Mouse (Mus musculus) CH12.LX (cell line): ENCODE measurements around the gene Ppp1r16b. TPM values are rescaled to one million over a fixed set of nuclear protein-coding genes. Genes with fewer than 3 reads are reported as not detected.

Experiments
- DNase-seq: peaks from one replicate; pipeline ENCODE4 v3.0.0-alpha.2; 2013; ENCODE audit errors: extremely low read depth
- H3K27ac ChIP-seq: 2 replicates; pipeline ENCODE4 v1.5.1; 2012; ENCODE audit warnings: low read depth, mild to moderate bottlenecking, control low read depth, moderate library complexity; ENCODE audit not compliant: insufficient read depth
- H3K27me3 ChIP-seq: replicated peaks from 2 replicates; pipeline ENCODE3; 2012; ENCODE audit warnings: inconsistent platforms
- H3K36me3 ChIP-seq, 2 experiments: replicated peaks in 1 of 2; 2 replicates each; pipeline versions ENCODE3 to v1.6.1; 2012; ENCODE audit warnings: inconsistent platforms in 1 of 2, low read length in 1 of 2, mild to moderate bottlenecking in 1 of 2, mixed read lengths in 1 of 2, moderate library complexity in 1 of 2; ENCODE audit not compliant: control insufficient read depth in 1 of 2, insufficient read depth in 1 of 2
- H3K4me1 ChIP-seq, 2 experiments: 2 replicates each; pipeline ENCODE4 v1.6.1; 2012; ENCODE audit warnings: inconsistent platforms in 1 of 2, moderate library complexity in 1 of 2; ENCODE audit not compliant: insufficient read depth in 2 of 2, control insufficient read depth in 1 of 2
- H3K4me2 ChIP-seq: 2 replicates; pipeline ENCODE4 v1.6.1; 2012; ENCODE audit warnings: low read depth, mild to moderate bottlenecking, control low read depth; ENCODE audit not compliant: poor library complexity, insufficient read depth, severe bottlenecking
- H3K4me3 ChIP-seq, 3 experiments: fragments of 150-350 bp in 1 of 3; sonication (generic) in 1 of 3; replicated peaks in 1 of 3; 2 replicates each; pipeline versions ENCODE3 to v1.5.1; 2011 to 2012; ENCODE audit warnings: low read depth in 2 of 3, low read length in 2 of 3, mild to moderate bottlenecking in 2 of 3, moderate library complexity in 2 of 3, control low read depth in 1 of 3, improper control_type of control experiment in 1 of 3, inconsistent platforms in 1 of 3, mixed read lengths in 1 of 3; ENCODE audit not compliant: poor library complexity in 1 of 3
- H3K79me2 ChIP-seq: replicated peaks from 2 replicates; pipeline ENCODE4 v1.6.1; 2012; ENCODE audit warnings: mild to moderate bottlenecking, moderate library complexity; ENCODE audit not compliant: control insufficient read depth, poor library complexity, insufficient read depth, severe bottlenecking; ENCODE audit errors: extremely low read depth
- H3K9ac ChIP-seq: 2 replicates; pipeline ENCODE4 v1.6.1; 2012; ENCODE audit warnings: low read depth, mild to moderate bottlenecking, control low read depth, moderate library complexity; ENCODE audit not compliant: insufficient read depth
- H3K9me3 ChIP-seq: replicated peaks from 2 replicates; pipeline ENCODE3; 2012; ENCODE audit warnings: low read length, inconsistent platforms, mixed read lengths
- BHLHE40 ChIP-seq: IDR thresholded peaks from 2 replicates; pipeline ENCODE4 v1.6.1; 2011; ENCODE audit warnings: mild to moderate bottlenecking, low read depth, low read length, improper control_type of control experiment
- CHD1 ChIP-seq: IDR thresholded peaks from 2 replicates; pipeline ENCODE4 v1.6.1; 2012; ENCODE audit warnings: low read depth, low read length, improper control_type of control experiment, inconsistent platforms
- CHD2 ChIP-seq: IDR thresholded peaks from 2 replicates; pipeline ENCODE4 v1.6.1; 2011; ENCODE audit warnings: low read length, improper control_type of control experiment
- CTCF ChIP-seq, 2 experiments: IDR thresholded peaks in 1 of 2; conservative IDR thresholded peaks in 1 of 2; 2 replicates each; pipeline ENCODE4 v1.5.1; 2011 to 2012; ENCODE audit warnings: low read depth in 2 of 2, low read length in 2 of 2, improper control_type of control experiment in 1 of 2, inconsistent platforms in 1 of 2, mild to moderate bottlenecking in 1 of 2, moderate library complexity in 1 of 2
- E2F4 ChIP-seq: IDR thresholded peaks from 2 replicates; pipeline ENCODE4 v1.6.1; 2011; ENCODE audit warnings: low read depth, low read length, improper control_type of control experiment; ENCODE audit not compliant: insufficient replicate concordance
- ELF1 ChIP-seq: IDR thresholded peaks from 2 replicates; pipeline ENCODE4 v1.6.1; 2014; ENCODE audit warnings: low read depth, mild to moderate bottlenecking, inconsistent platforms, low read length, improper control_type of control experiment
- EP300 ChIP-seq: IDR thresholded peaks from 2 replicates; pipeline ENCODE4 v1.6.1; 2011; ENCODE audit warnings: low read length, improper control_type of control experiment
- GABPA ChIP-seq: IDR thresholded peaks from 2 replicates; pipeline ENCODE4 v1.6.1; 2012; ENCODE audit warnings: low read depth, low read length, improper control_type of control experiment, inconsistent platforms; ENCODE audit not compliant: insufficient replicate concordance
- HCFC1 ChIP-seq: IDR thresholded peaks from 2 replicates; pipeline ENCODE4 v1.6.1; 2012; ENCODE audit warnings: low read depth, mild to moderate bottlenecking, inconsistent platforms, low read length, improper control_type of control experiment
- IRF4 ChIP-seq: IDR thresholded peaks from 2 replicates; pipeline ENCODE4 v1.6.1; 2014; ENCODE audit warnings: low read depth, mild to moderate bottlenecking, inconsistent platforms, low read length, improper control_type of control experiment
- JUND ChIP-seq: conservative IDR thresholded peaks from 2 replicates; pipeline ENCODE4 v1.6.1; 2011; ENCODE audit warnings: low read depth, low read length, improper control_type of control experiment
- KAT2A ChIP-seq: IDR thresholded peaks from 2 replicates; pipeline ENCODE4 v1.6.1; 2012; ENCODE audit warnings: low read length, improper control_type of control experiment, inconsistent platforms; ENCODE audit not compliant: insufficient replicate concordance
- MAFK ChIP-seq: IDR thresholded peaks from 2 replicates; pipeline ENCODE4 v1.6.1; 2011; ENCODE audit warnings: low read length, improper control_type of control experiment; ENCODE audit not compliant: insufficient replicate concordance
- MAX ChIP-seq: IDR thresholded peaks from 2 replicates; pipeline ENCODE4 v1.6.1; 2011; ENCODE audit warnings: low read length, improper control_type of control experiment
- MAZ ChIP-seq: IDR thresholded peaks from 2 replicates; pipeline ENCODE4 v1.6.1; 2012; ENCODE audit warnings: low read depth, mild to moderate bottlenecking, inconsistent platforms, low read length, improper control_type of control experiment, moderate library complexity
- MEF2A ChIP-seq: IDR thresholded peaks from 2 replicates; pipeline ENCODE4 v1.6.1; 2014; ENCODE audit warnings: low read depth, mild to moderate bottlenecking, inconsistent platforms, low read length, improper control_type of control experiment, borderline replicate concordance
- NRF1 ChIP-seq: IDR thresholded peaks from 2 replicates; pipeline ENCODE4 v1.6.1; 2014; ENCODE audit warnings: low read depth, mild to moderate bottlenecking, inconsistent platforms, low read length, improper control_type of control experiment, moderate library complexity
- PAX5 ChIP-seq: IDR thresholded peaks from 2 replicates; pipeline ENCODE4 v1.6.1; 2012; ENCODE audit warnings: low read length, inconsistent platforms, mixed read lengths
- POLR2A ChIP-seq: IDR thresholded peaks from 2 replicates; pipeline ENCODE4 v1.6.1; 2011; ENCODE audit warnings: low read depth, mild to moderate bottlenecking, improper control_type of control experiment, low read length
- RCOR1 ChIP-seq: conservative IDR thresholded peaks from 2 replicates; pipeline ENCODE4 v1.6.1; 2012; ENCODE audit warnings: low read depth, mild to moderate bottlenecking, inconsistent platforms, low read length, improper control_type of control experiment
- SIN3A ChIP-seq: IDR thresholded peaks from 2 replicates; pipeline ENCODE4 v1.6.1; 2012; ENCODE audit warnings: low read length, improper control_type of control experiment, inconsistent platforms
- SMC3 ChIP-seq: IDR thresholded peaks from 2 replicates; pipeline ENCODE4 v1.6.1; 2011; ENCODE audit warnings: low read depth, low read length, improper control_type of control experiment
- TCF12 ChIP-seq: IDR thresholded peaks from 2 replicates; pipeline ENCODE4 v1.6.1; 2014; ENCODE audit warnings: low read depth, mild to moderate bottlenecking, inconsistent platforms, low read length, improper control_type of control experiment
- UBTF ChIP-seq: IDR thresholded peaks from 2 replicates; pipeline ENCODE4 v1.6.1; 2012; ENCODE audit warnings: low read depth, mild to moderate bottlenecking, inconsistent platforms, low read length, improper control_type of control experiment, moderate library complexity
- USF1 ChIP-seq: IDR thresholded peaks from 2 replicates; pipeline ENCODE4 v1.6.1; 2014; ENCODE audit warnings: low read depth, mild to moderate bottlenecking, inconsistent platforms, low read length, improper control_type of control experiment
- USF2 ChIP-seq: conservative IDR thresholded peaks from 2 replicates; pipeline ENCODE4 v1.6.1; 2011; ENCODE audit warnings: low read depth, low read length, improper control_type of control experiment
- ZKSCAN1 ChIP-seq: IDR thresholded peaks from 2 replicates; pipeline ENCODE4 v1.6.1; 2012; ENCODE audit warnings: low read depth, inconsistent platforms, low read length, improper control_type of control experiment, borderline replicate concordance
- ZMIZ1 ChIP-seq: IDR thresholded peaks from 2 replicates; pipeline ENCODE4 v1.6.1; 2012; ENCODE audit warnings: low read depth, mild to moderate bottlenecking, inconsistent platforms, low read length, improper control_type of control experiment
- ZNF384 ChIP-seq: IDR thresholded peaks from 2 replicates; pipeline ENCODE4 v1.6.1; 2012; ENCODE audit warnings: low read depth, low read length, improper control_type of control experiment, inconsistent platforms
- dilution Hi-C: fragments of 300-500 bp; cut with MboI; formaldehyde crosslinking; loops from 2 replicates; pipeline ENCODE4 v1.14.3; 2020; ENCODE audit warnings: low sequenced_read_pairs; ENCODE audit not compliant: extremely low pct_unique_long_range_greater_than_20kb, extremely low pct_ligation_motif_present
- in situ Hi-C: fragments of 300-500 bp; cut with MboI; formaldehyde crosslinking; loops from 3 replicates; pipeline ENCODE4 v1.14.3; 2019; ENCODE audit warnings: low sequenced_read_pairs, low pct_ligation_motif_present, low pct_unique_long_range_greater_than_20kb, mixed read lengths
- polyA plus RNA-seq: library from polyadenylated mRNA; unstranded; fragments of >175 nt; gene quantifications from 2 replicates; pipeline ENCODE4 v1.2.1, GENCODE M21; 2012; ENCODE audit warnings: low read depth; ENCODE audit not compliant: insufficient read length
- total RNA-seq, 2 experiments: library from RNA; depleted of rRNA; stranded (reverse); fragments of 300-350 nt in 1 of 2; fragments of >200 nt in 1 of 2; gene quantifications; 2 replicates each; pipeline ENCODE4 v1.2.3; 2012 to 2014

Ppp1r16b gene
- total and polyA plus RNA-seq, 3 experiments, result 37.7 to 55.7 (median 52.0) TPM

- peaks cover 33 to 94% of the 10 kb centered on the region in 2 experiments for H3K4me1 ChIP-seq
- no peak for DNase-seq
- H3K27ac ChIP-seq, result no peak overlapping the region
- no peak overlapping the region for H3K4me3 ChIP-seq
- H3K27me3 ChIP-seq, result no peaks in the 10 kb centered on the region
- H3K9ac ChIP-seq, result no peak overlapping the region; the same call in 1 of the 2 replicates
- dilution Hi-C loops, result no loop called here
- H3K79me2 ChIP-seq, result peaks cover 67% of the 10 kb centered on the region
- no peak overlapping the region for H3K4me2 ChIP-seq
- peaks cover 17% of the 10 kb centered on the region for H3K9me3 ChIP-seq
- in situ Hi-C loops, result no loop called here
- TF ChIP-seq ZKSCAN1 (no peak), EP300 (no peak), CHD2 (no peak), GABPA (no peak), CHD1 (no peak), JUND (no peak), SIN3A (no peak), MAX (no peak), MAFK (no peak)
- peaks cover 51 to 91% of the 10 kb centered on the region in 2 experiments for H3K36me3 ChIP-seq
These were observed 40.3 kb downstream of the Ppp1r16b start for GRCm38 (mm10) chr2:158705529-158705928.

GRCm38 (mm10) chr2:158706704-158707408, 41.7 kb downstream of the Ppp1r16b start:
- peak overlapping the region; percentile 72 for H3K27ac ChIP-seq
- peaks cover 27 to 96% of the 10 kb centered on the region in 2 experiments for H3K4me1 ChIP-seq
- peak; percentile 67 for DNase-seq
- H3K27me3 ChIP-seq, result no peaks in the 10 kb centered on the region
- peaks cover 70% of the 10 kb centered on the region for H3K79me2 ChIP-seq
- H3K9ac ChIP-seq, result peak overlapping the region; percentile 37
- peak overlapping the region; percentile 39; the same call in 1 of the 2 replicates for H3K4me2 ChIP-seq
- dilution Hi-C loops, result no loop called here
- in situ Hi-C loops, result no loop called here
- H3K36me3 ChIP-seq, result peaks cover 53 to 94% of the 10 kb centered on the region in 2 experiments
- H3K4me3 ChIP-seq, result no peak overlapping the region
- H3K9me3 ChIP-seq, result peaks cover 17% of the 10 kb centered on the region
- TF ChIP-seq BHLHE40, result peak; percentile 53
- no peak for TF ChIP-seq ZNF384
- TF ChIP-seq ELF1, result peak; percentile 68
- TF ChIP-seq IRF4, result peak; percentile 62; the same call in 1 of the 2 replicates
- peak; percentile 59; the same call in 1 of the 2 replicates for TF ChIP-seq ZMIZ1
- no peak for TF ChIP-seq UBTF
- peak; percentile 97 for TF ChIP-seq MAX
- TF ChIP-seq PAX5, result no peak
- peak; percentile 68 for TF ChIP-seq MAZ
- peak; percentile 43 for TF ChIP-seq USF1
- 0 out of 2 replicates have a peak, but pooled peaks have one; percentile 31 for TF ChIP-seq KAT2A
- peak; percentile 6; the same call in 1 of the 2 replicates for TF ChIP-seq SMC3
- 0 out of 2 replicates have a peak, but pooled peaks have one; percentile 49 for TF ChIP-seq RCOR1
- TF ChIP-seq TCF12, result peak; percentile 29; the same call in 1 of the 2 replicates
- TF ChIP-seq MEF2A, result peak; percentile 16; the same call in 1 of the 2 replicates
- TF ChIP-seq NRF1, result 0 out of 2 replicates have a peak, but pooled peaks have one; percentile 12
- TF ChIP-seq POLR2A, result peak; percentile 40; the same call in 1 of the 2 replicates
- 0 out of 2 replicates have a peak, but pooled peaks have one; percentile 31 for TF ChIP-seq E2F4
- peak; percentile 58; the same call in 1 of the 2 replicates for TF ChIP-seq USF2
- TF ChIP-seq MAFK, result 0 out of 2 replicates have a peak, but pooled peaks have one; percentile 51
- TF ChIP-seq CTCF (conservative IDR thresholded peaks at IDR 0.05 in 1 of 2, IDR thresholded peaks at IDR 0.05 in 1 of 2; ENCODE audit: low read depth in 2 of 2, low read length in 2 of 2), result no peak
- peak; percentile 42 for TF ChIP-seq EP300
- TF ChIP-seq SIN3A, result peak; percentile 65
- TF ChIP-seq GABPA, result no peak
- no peak for TF ChIP-seq ZKSCAN1
- TF ChIP-seq HCFC1, result peak; percentile 41; the same call in 1 of the 2 replicates
